Mouse (Mus musculus) left cerebral cortex, postnatal 36 days (tissue): ENCODE results near the gene Gm5114. TPM values are rescaled to one million over a fixed set of nuclear protein-coding genes. Genes with fewer than 3 reads are reported as not detected.
"Not testable (repeated sequence)": the region's sequence is repeated elsewhere in the genome, so short reads cannot be mapped to it uniquely, and the experiment has no call there.

Experiments used
- DNase-seq, 2 experiments: peaks; one replicate each; pipeline ENCODE4 v3.0.0; 2021 to 2022; ENCODE audit warnings: low spot score in 2 of 2, mixed read lengths in 1 of 2
- intact Hi-C: fragments of 180-260 bp; cut with DNase I; formaldehyde crosslinking; loops from one replicate; pipeline ENCODE4 v1.15.1; 2025
- microRNA-seq: library from miRNA; unstranded; fragments of <30 nt; microRNA quantifications from one replicate; pipeline ENCODE4 v1.2.0, GENCODE M21; 2022
- total RNA-seq, 2 experiments: library from RNA; stranded (reverse); gene quantifications; 2 replicates each; pipeline ENCODE4 v1.2.3; 2021

The Gm5114 gene
- not detected for total RNA-seq

GRCm38 (mm10) chr7:39413060-39413459 lies at the start of gene Gm5114:
Gene Gm5114, minus strand, starts transcription at chr7:39413160.
- DNase-seq, intact Hi-C loops: not testable (repeated sequence)

DNA sequence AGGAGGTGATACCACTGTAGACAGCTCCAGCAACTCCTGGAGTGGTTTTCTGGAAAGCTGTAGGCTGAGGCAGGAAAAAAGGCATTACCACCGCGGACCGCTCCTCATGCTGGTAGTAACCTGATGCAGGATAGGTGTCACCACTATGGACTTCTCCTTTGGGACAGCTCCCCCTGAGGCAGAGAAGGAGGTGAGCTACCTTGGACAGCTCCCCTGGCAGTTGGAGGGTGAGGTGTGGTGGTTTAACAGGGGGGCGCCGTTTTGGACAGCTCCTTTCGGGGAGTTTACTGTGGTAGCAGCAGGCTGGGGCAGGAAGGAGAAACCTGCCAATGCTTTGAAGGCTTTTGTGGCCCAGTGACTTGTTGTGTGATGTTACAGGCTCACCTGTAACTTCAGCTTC lies 42.8 kb upstream of the Gm5114 start:
- DNase-seq, result no peak
- intact Hi-C loops, result no loop called here

DNA sequence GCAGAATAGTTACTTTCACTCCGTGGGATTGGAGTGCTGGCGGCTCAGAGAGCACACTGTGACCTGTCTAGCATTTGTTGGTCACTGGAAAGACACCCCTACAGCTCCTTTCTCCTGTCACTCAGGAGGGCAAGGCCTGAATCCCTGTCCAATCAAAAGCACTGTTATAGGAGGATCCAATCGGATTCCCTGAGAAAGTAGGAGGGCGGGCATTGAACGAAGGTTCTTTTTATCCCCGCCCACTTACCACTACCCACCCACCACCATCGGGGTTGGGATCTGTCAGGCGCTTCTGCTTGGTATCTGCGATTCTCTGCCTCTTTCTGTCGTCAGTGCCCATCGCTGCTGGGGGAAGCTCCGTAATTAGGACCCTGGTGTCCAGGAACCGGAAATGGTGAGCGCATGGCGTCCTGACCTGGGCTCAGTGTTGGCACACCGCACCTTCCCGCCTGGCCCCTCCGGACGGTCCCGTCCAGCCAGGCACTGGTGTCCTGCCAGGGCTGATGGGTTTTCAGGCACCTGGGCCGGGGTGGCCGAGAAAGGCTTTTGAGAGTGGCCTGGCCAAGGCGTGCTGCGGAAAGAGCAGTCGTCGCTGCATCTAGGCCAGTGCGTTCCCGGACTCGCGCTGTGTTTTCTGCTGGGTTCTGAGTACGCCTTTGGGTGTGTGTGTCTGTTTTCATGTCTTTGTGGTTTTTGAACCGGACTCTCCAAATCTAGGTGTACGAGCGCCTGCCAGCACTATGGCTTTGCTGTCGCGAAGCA lies 36.5 kb upstream of the Gm5114 start:
- intact Hi-C loops, result no loop called here
- peak; percentile 82 to 83 for DNase-seq

DNA sequence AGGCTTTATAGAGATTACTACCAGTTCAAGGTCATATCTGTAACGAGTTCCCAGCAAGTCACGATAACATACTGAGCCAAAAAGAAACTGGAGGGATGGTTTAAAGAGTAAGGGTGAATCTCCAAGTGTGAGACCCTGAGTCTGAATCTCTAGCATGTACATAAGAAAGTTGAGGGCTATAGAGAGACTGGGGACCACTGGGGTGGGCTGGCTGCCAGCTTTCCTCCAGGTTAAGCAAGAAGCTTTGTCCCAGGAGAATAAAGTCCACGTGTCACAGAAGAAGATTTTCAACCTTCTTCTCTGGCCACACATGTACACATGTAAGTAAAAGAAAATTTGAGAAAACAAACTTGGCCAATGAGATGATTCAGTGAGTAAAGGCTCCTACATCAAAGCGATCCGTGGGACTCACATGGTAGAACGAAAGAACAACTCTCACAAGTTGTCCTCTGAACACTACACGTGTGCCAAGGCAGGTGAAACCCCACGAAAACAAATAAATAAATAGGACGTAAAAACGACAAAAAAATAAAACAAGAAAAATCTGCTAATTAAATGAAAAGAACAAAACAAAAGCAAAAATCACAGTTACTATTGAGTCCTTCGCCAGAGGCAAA lies 35.8 kb upstream of the Gm5114 start:
- intact Hi-C loops, result no loop called here
- DNase-seq, result no peak

DNA sequence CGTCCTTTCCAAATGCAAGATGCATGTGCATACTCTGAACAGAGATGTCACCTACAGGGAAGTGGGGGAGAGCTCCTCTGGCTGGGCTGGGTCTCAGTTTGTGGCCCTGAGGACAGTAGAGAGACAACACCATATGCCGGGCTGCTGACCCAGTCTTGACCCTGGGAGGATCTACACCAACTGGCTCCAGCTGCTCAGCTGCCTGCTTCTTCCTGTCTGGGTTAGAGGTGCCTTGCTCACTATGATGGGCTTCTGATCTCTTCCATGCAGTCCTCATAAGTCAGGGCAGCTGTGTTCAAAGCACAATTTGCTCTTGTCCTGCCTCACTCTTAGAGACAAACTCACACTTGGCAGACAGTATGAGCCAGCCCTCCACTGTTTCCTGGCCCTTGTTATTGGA lies 28.3 kb upstream of the Gm5114 start:
- intact Hi-C loops, result no loop called here
- no peak for DNase-seq

GRCm38 (mm10) chr7:39440362-39440761 lies 27.4 kb upstream of the Gm5114 start:
- intact Hi-C loops, result no loop called here
- no peak for DNase-seq

Small RNA genes within 50 kb of the gene (microRNA-seq; reads per million reads assigned to microRNA genes)
- not detected for gene Gm27437

Other genes starting within 250 kb of the Gm5114 start
- gene Zfp619, start 104.6 kb upstream of the Gm5114 start, total RNA-seq, result 1 to 10 TPM; 4.1 to 4.9 TPM